Mouse (Mus musculus) hindbrain, postnatal 0 days (tissue): ENCODE measurements at regions not wholly inside any gene's neighbourhood (a gene's known extent, or its start where the extent isn't known, plus 50 kb on each side); places are given as distances from the start of the nearest gene placed in this dataset.

ENCODE experiments used
- ATAC-seq: fragments of 200-750 bp; cut with Nextera tagmentation; 2 replicates; pipeline ENCODE4 v1.8.0; 2017; ENCODE audit warnings: mild to moderate bottlenecking, moderate TSS enrichment, moderate library complexity
- DNase-seq: peaks from one replicate; pipeline ENCODE4 v3.0.0-alpha.2; 2015; ENCODE audit warnings: low spot score
- H3K27ac ChIP-seq: fragments of 300-500 bp; sonication (generic); 2 replicates; pipeline ENCODE4 v1.5.1; 2014; ENCODE audit warnings: mild to moderate bottlenecking
- H3K27me3 ChIP-seq: fragments of 300-500 bp; sonication (generic); 2 replicates; pipeline ENCODE4 v1.6.1; 2014; ENCODE audit warnings: low read length, mixed read lengths; ENCODE audit not compliant: insufficient read depth
- H3K36me3 ChIP-seq: fragments of 300-500 bp; sonication (generic); 2 replicates; pipeline ENCODE4 v1.6.1; 2014; ENCODE audit warnings: low read length, mixed read lengths; ENCODE audit not compliant: insufficient read depth
- H3K4me1 ChIP-seq: fragments of 300-500 bp; sonication (generic); 2 replicates; pipeline ENCODE4 v1.6.1; 2014; ENCODE audit warnings: antibody characterized with exemption, low read length, mixed read lengths; ENCODE audit not compliant: insufficient read depth
- H3K4me2 ChIP-seq: fragments of 300-500 bp; sonication (generic); 2 replicates; pipeline ENCODE4 v1.6.1; 2014; ENCODE audit warnings: low read depth, mild to moderate bottlenecking, low read length, moderate library complexity, mixed read lengths
- H3K4me3 ChIP-seq: fragments of 300-500 bp; sonication (generic); 2 replicates; pipeline ENCODE4 v1.5.1; 2014; ENCODE audit warnings: low read length
- H3K9ac ChIP-seq: fragments of 300-500 bp; sonication (generic); replicated peaks from 2 replicates; pipeline ENCODE4 v1.6.1; 2014; ENCODE audit warnings: mild to moderate bottlenecking, low read length, moderate library complexity, mixed read lengths
- H3K9me3 ChIP-seq: fragments of 300-500 bp; sonication (generic); 2 replicates; pipeline ENCODE4 v1.6.1; 2016; ENCODE audit warnings: low read length, mixed read lengths
- CTCF ChIP-seq: IDR thresholded peaks from 2 replicates; pipeline ENCODE4 v1.5.1; 2016; ENCODE audit warnings: antibody characterized with exemption, control low read depth, low read depth
- WGBS: fragments of 180-500 bp; shearing (Covaris S2); extraction: QIAGEN DNeasy Blood & Tissue Kit; methylation state at CpG from one replicate; pipeline ENCODE4 v1.1.7; 2014; 5-methylcytosine and 5-hydroxymethylcytosine counted together

GRCm38 (mm10) chr17:63794352-63794751 is 68.5 kb upstream of the Fer start:
- H3K27ac ChIP-seq = no peak overlapping the region
- no peaks in the 10 kb centered on the region for H3K27me3 ChIP-seq
- H3K4me1 ChIP-seq = no peaks in the 10 kb centered on the region
- DNase-seq (peak; percentile 4), ATAC-seq (0 out of 2 replicates have a peak, but pooled peaks have one; percentile 24)
- no peaks in the 10 kb centered on the region for H3K9me3 ChIP-seq
- TF ChIP-seq CTCF = no peak
- H3K4me2 ChIP-seq = no peak overlapping the region
- H3K36me3 ChIP-seq = no peaks in the 10 kb centered on the region
- WGBS = 69% methylated on average over 6 of the region's 6 CpGs
- no peak overlapping the region for H3K9ac ChIP-seq
- H3K4me3 ChIP-seq = no peak overlapping the region

- Histone ChIP-seq H3K9me3 (no peaks in the 10 kb centered on the region), H3K4me2 (no peak overlapping the region), H3K27ac (no peak overlapping the region), H3K27me3 (no peaks in the 10 kb centered on the region), H3K4me1 (no peaks in the 10 kb centered on the region), H3K9ac (no peak overlapping the region), H3K36me3 (no peaks in the 10 kb centered on the region), H3K4me3 (no peak overlapping the region)
- no peak for DNase-seq
- WGBS = 96% methylated on average over 6 of the region's 6 CpGs
- no peak for ATAC-seq
- no peak for TF ChIP-seq CTCF
Observed at GRCm38 (mm10) chr17:63798381-63798780, 64.5 kb upstream of the Fer start.

DNA sequence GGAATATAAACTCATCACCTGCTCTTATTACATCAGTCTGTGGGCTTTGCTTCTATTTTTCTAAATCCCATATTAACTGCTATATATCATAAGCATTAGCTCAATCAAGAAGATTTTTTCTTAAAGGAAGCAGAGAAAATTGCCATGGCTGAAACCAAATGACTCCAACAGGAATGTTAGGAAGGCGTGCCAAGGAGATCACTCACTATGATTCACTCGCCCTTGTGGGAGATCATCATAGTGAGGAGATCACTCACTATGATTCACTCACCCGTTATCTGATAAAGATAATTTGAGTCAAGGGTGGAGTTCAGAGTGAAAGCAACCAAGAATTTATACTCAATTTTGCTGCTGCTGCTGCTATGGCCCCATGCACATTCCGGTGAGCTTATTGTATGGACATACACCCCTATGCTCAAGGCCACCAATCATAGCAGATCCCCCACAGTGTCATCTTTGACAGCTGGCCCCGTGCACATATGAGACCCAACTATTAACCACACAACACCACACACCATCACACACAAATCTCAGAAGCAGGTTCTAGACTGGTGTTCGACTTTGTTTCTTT is 63.8 kb upstream of the Fer start:
- no peak for DNase-seq
- WGBS = 84% methylated on average over 6 of the region's 6 CpGs
- no peaks in the 10 kb centered on the region for H3K27me3 ChIP-seq
- no peak overlapping the region for H3K9ac ChIP-seq
- ATAC-seq = no peak
- no peaks in the 10 kb centered on the region for H3K36me3 ChIP-seq
- H3K4me3 ChIP-seq = no peak overlapping the region
- H3K27ac ChIP-seq = no peak overlapping the region
- no peak overlapping the region for H3K4me2 ChIP-seq
- TF ChIP-seq CTCF = no peak
- no peaks in the 10 kb centered on the region for H3K4me1 ChIP-seq
- H3K9me3 ChIP-seq = no peaks in the 10 kb centered on the region

DNA sequence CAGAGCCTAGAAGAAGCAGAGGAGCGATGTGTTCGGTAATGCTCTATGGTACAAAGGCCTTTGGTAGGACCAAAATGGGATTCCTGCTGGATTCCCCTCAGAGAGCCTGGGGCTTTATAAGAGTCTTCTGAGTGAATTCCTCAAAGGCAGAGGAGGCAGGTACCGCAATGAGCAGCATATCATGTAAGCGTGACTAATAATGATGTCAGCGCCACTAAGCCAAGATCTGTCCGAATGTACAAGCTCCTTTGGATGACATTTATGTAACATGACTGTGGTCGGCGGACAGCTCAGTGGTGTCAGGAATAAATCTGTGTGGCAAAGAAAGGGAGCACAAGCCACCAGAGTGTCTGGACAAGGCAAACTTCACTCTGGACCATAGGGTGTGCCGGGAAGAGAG is 61.5 kb upstream of the Fer start:
- no peaks in the 10 kb centered on the region for H3K4me1 ChIP-seq
- DNase-seq (no peak), ATAC-seq (no peak)
- no peak overlapping the region for H3K27ac ChIP-seq
- WGBS = 83% methylated on average over 9 of the region's 9 CpGs
- H3K27me3 ChIP-seq = no peaks in the 10 kb centered on the region
- no peak for TF ChIP-seq CTCF
- H3K4me3 ChIP-seq = no peak overlapping the region
- no peak overlapping the region for H3K4me2 ChIP-seq
- no peaks in the 10 kb centered on the region for H3K9me3 ChIP-seq
- no peak overlapping the region for H3K9ac ChIP-seq
- H3K36me3 ChIP-seq = no peaks in the 10 kb centered on the region

DNA sequence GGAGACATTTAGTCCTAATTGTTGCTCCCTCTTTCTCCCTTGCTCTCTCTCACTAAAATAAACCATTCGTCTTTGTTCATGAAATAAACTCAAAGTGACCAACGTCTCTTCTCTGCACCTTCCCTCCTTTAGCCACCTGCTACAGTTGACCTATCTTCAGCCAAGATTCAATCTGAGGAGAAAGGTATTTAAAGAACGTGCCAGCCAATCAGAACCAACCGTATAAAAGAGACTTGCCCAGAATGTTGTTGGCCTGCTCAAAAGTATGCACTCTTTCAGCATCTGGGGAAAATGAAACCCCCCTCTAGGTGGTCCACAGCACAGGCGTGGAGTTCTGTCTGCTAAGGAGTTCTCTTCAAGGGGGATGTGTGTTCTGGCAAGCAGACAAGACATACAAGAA is 60.0 kb upstream of the Fer start:
- Histone ChIP-seq H3K4me2 (no peak overlapping the region), H3K9ac (no peak overlapping the region), H3K4me3 (no peak overlapping the region), H3K4me1 (no peaks in the 10 kb centered on the region), H3K27ac (no peak overlapping the region), H3K27me3 (no peaks in the 10 kb centered on the region), H3K9me3 (no peaks in the 10 kb centered on the region), H3K36me3 (no peaks in the 10 kb centered on the region)
- ATAC-seq (no peak), DNase-seq (no peak)
- 71% methylated on average over 5 of the region's 5 CpGs for WGBS
- no peak for TF ChIP-seq CTCF

DNA sequence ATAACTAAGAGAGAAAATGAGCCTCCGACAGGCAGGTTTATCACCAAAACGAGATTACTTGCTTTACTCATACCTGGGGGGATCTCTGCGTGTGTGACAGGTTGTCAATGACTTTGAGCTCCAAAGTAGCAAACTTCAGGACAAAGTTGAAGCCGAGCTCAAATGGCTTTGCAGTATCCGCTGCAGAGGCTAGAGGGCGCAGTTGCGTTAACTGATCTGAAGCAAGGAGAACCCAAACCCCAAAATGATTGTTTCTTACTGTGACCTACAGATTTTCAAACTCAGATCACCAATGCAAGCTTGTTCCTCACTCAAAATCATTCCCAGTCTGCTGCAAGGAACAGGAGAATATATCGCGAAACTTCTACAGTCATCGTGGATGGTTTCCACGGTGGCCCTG is 59.3 kb upstream of the Fer start:
- Histone ChIP-seq H3K4me1 (no peaks in the 10 kb centered on the region), H3K27me3 (no peaks in the 10 kb centered on the region), H3K4me3 (no peak overlapping the region), H3K9ac (no peak overlapping the region), H3K36me3 (no peaks in the 10 kb centered on the region), H3K4me2 (no peak overlapping the region), H3K9me3 (no peaks in the 10 kb centered on the region), H3K27ac (no peak overlapping the region)
- WGBS = 32% methylated on average over 11 of the region's 11 CpGs
- DNase-seq (peak; percentile 89), ATAC-seq (no peak)
- TF ChIP-seq CTCF = peak; percentile 82

GRCm38 (mm10) chr17:63804416-63804815 is 58.4 kb upstream of the Fer start:
- ATAC-seq = no peak
- Histone ChIP-seq H3K36me3 (no peaks in the 10 kb centered on the region), H3K4me1 (no peaks in the 10 kb centered on the region), H3K27ac (no peak overlapping the region), H3K9ac (no peak overlapping the region), H3K4me2 (no peak overlapping the region), H3K27me3 (no peaks in the 10 kb centered on the region), H3K9me3 (no peaks in the 10 kb centered on the region), H3K4me3 (no peak overlapping the region)
- no peak for DNase-seq
- TF ChIP-seq CTCF = no peak
- 96% methylated on average over 4 of the region's 4 CpGs for WGBS
